Comparison of ENCODE assay signal across 20 mouse cellular contexts in genomic region chr17:31453476-31453875, GRCm38 (mm10).
A peak's percentile ranks its signal among the peaks of the same experiment; 100 is the strongest.
DNase-seq lines count a peak whose midpoint lies in the region; ATAC-seq lines count a peak whose summit lies in the region.
"Had no signal": no experiment of that assay in that cellular context is flagged by ENCODE, and none has a peak within 500 bp of the region (broad histone marks: within the 10 kb centered on the region; RNA-seq: fewer than 3 reads in every experiment).

No protein-coding gene starts in this region.

- peaks cover 28% of the 10 kb centered on the region for H3K4me1 ChIP-seq in limb, embryonic 13.5 days
- peaks cover 29% of the 10 kb centered on the region for H3K4me1 ChIP-seq in limb, embryonic 10.5 days
- H3K4me1 ChIP-seq in intestine, embryonic 15.5 days (replicated peaks) = peaks cover 56% of the 10 kb centered on the region
- peaks cover 42% of the 10 kb centered on the region for H3K4me1 ChIP-seq in lung, embryonic 16.5 days (replicated peaks; ENCODE audit: control insufficient read depth, insufficient read depth, low read length)
- peaks cover 14% of the 10 kb centered on the region; the same call in 1 of the 2 replicates for H3K4me1 ChIP-seq in stomach, embryonic 15.5 days

- H3K4me2 ChIP-seq in limb, embryonic 13.5 days (replicated peaks) = no peak overlapping the region
- H3K4me2 ChIP-seq in intestine, embryonic 15.5 days (replicated peaks) = no peak overlapping the region
- H3K4me2 ChIP-seq in lung, embryonic 16.5 days (ENCODE audit: low read depth, low read length) = no peak overlapping the region
- H3K4me2 ChIP-seq in stomach, embryonic 15.5 days = no peak overlapping the region; the same call in 1 of the 2 replicates
- H3K4me2 ChIP-seq: embryonic facial prominence, embryonic 13.5 days; heart, embryonic 13.5 days; hindbrain, embryonic 12.5 days; neural tube, embryonic 12.5 days had no signal

- H3K27me3 ChIP-seq in limb, embryonic 13.5 days = no peaks in the 10 kb centered on the region
- no peaks in the 10 kb centered on the region for H3K27me3 ChIP-seq in limb, embryonic 10.5 days (ENCODE audit: low read depth, poor library complexity, severe bottlenecking)
- no peaks in the 10 kb centered on the region for H3K27me3 ChIP-seq in intestine, embryonic 15.5 days (replicated peaks)
- H3K27me3 ChIP-seq in lung, embryonic 16.5 days (ENCODE audit: control insufficient read depth, insufficient read depth, low read depth, low read length) = no peaks in the 10 kb centered on the region
- no peaks in the 10 kb centered on the region for H3K27me3 ChIP-seq in stomach, embryonic 15.5 days (replicated peaks)
- H3K27me3 ChIP-seq: embryonic facial prominence, embryonic 13.5 days; heart, embryonic 13.5 days; hindbrain, embryonic 12.5 days; neural tube, embryonic 12.5 days had no signal

- H3K4me3 ChIP-seq in limb, embryonic 13.5 days = no peak overlapping the region
- no peak overlapping the region for H3K4me3 ChIP-seq in limb, embryonic 10.5 days
- H3K4me3 ChIP-seq in intestine, embryonic 15.5 days (replicated peaks) = no peak overlapping the region
- no peak overlapping the region for H3K4me3 ChIP-seq in lung, embryonic 16.5 days (ENCODE audit: low read length)
- no peak overlapping the region for H3K4me3 ChIP-seq in stomach, embryonic 15.5 days (replicated peaks)
- H3K4me3 ChIP-seq: embryonic facial prominence, embryonic 13.5 days; forebrain, embryonic 10.5 days; heart, embryonic 13.5 days; hindbrain, embryonic 12.5 days; neural tube, embryonic 12.5 days had no signal

- H3K36me3 ChIP-seq in limb, embryonic 13.5 days = peaks cover 40% of the 10 kb centered on the region
- peaks cover 24% of the 10 kb centered on the region for H3K36me3 ChIP-seq in limb, embryonic 10.5 days
- peaks cover 10% of the 10 kb centered on the region for H3K36me3 ChIP-seq in intestine, embryonic 15.5 days
- no peaks in the 10 kb centered on the region for H3K36me3 ChIP-seq in lung, embryonic 16.5 days (ENCODE audit: control insufficient read depth, insufficient read depth, low read length)
- H3K36me3 ChIP-seq in stomach, embryonic 15.5 days = no peaks in the 10 kb centered on the region
- H3K36me3 ChIP-seq: G1E; heart, embryonic 13.5 days had no signal

- no peaks in the 10 kb centered on the region for H3K9me3 ChIP-seq in limb, embryonic 13.5 days
- no peaks in the 10 kb centered on the region for H3K9me3 ChIP-seq in limb, embryonic 10.5 days (replicated peaks)
- H3K9me3 ChIP-seq in intestine, embryonic 15.5 days = no peaks in the 10 kb centered on the region
- H3K9me3 ChIP-seq in lung, embryonic 16.5 days (ENCODE audit: control insufficient read depth, low read length) = no peaks in the 10 kb centered on the region
- no peaks in the 10 kb centered on the region for H3K9me3 ChIP-seq in stomach, embryonic 15.5 days
- H3K9me3 ChIP-seq: embryonic facial prominence, embryonic 13.5 days; forebrain, embryonic 10.5 days; heart, embryonic 13.5 days; hindbrain, embryonic 12.5 days; neural tube, embryonic 12.5 days had no signal

- no peak overlapping the region; the same call in 1 of the 2 replicates for H3K9ac ChIP-seq in limb, embryonic 13.5 days
- 0 out of 2 replicates have a peak overlapping the region, but pooled peaks have one; percentile 17 for H3K9ac ChIP-seq in intestine, embryonic 15.5 days
- H3K9ac ChIP-seq in lung, embryonic 16.5 days (ENCODE audit: low read length) = no peak overlapping the region
- no peak overlapping the region for H3K9ac ChIP-seq in stomach, embryonic 15.5 days
- H3K9ac ChIP-seq: embryonic facial prominence, embryonic 13.5 days; heart, embryonic 13.5 days; hindbrain, embryonic 12.5 days; liver, embryonic 14.5 days; neural tube, embryonic 12.5 days had no signal

- H3K27ac ChIP-seq in limb, embryonic 13.5 days = peak overlapping the region; percentile 61
- no peak overlapping the region for H3K27ac ChIP-seq in limb, embryonic 10.5 days
- H3K27ac ChIP-seq in intestine, embryonic 15.5 days = peak overlapping the region; percentile 92
- peak overlapping the region; percentile 81 for H3K27ac ChIP-seq in lung, embryonic 16.5 days (ENCODE audit: low read length)
- H3K27ac ChIP-seq in stomach, embryonic 15.5 days = peak overlapping the region; percentile 93
- H3K27ac ChIP-seq: embryonic facial prominence, embryonic 13.5 days; forebrain, embryonic 10.5 days; heart, embryonic 13.5 days; hindbrain, embryonic 12.5 days; liver, embryonic 14.5 days; neural tube, embryonic 12.5 days had no signal

- no peak for ATAC-seq in limb, embryonic 13.5 days (ENCODE audit: low FRiP score, low read depth)
- peak; percentile 42 for ATAC-seq in intestine, embryonic 15.5 days
- no peak for ATAC-seq in lung, embryonic 16.5 days (ENCODE audit: low read depth)
- peak; percentile 37; the same call in 1 of the 2 replicates for ATAC-seq in stomach, embryonic 15.5 days (ENCODE audit: insufficient read depth, low FRiP score, low read depth)
- ATAC-seq in megakaryocyte-erythroid progenitor cell, adult 5-6 weeks (replicated peaks; ENCODE audit: low FRiP score, low TSS enrichment, poor library complexity, severe bottlenecking) = no peak

- 40% methylated on average over 3 of the region's 3 CpGs for WGBS in limb, embryonic 13.5 days
- 52% methylated on average over 3 of the region's 3 CpGs for WGBS in limb, embryonic 10.5 days
- 39% methylated on average over 3 of the region's 3 CpGs for WGBS in intestine, embryonic 15.5 days
- 39% methylated on average over 3 of the region's 3 CpGs for WGBS in lung, embryonic 16.5 days
- WGBS in stomach, embryonic 15.5 days = 42% methylated on average over 3 of the region's 3 CpGs

- no peak for DNase-seq in limb, embryonic 10.5 days (ENCODE audit: low spot score)
- no peak for DNase-seq in cerebellum, adult 11 months
- DNase-seq: adrenal gland, postnatal 10 days; cerebellum, adult 8-10 months; kidney, adult 18-20 months; kidney, postnatal 14 days; layer of hippocampus, adult 9-11 months; right cerebral cortex, postnatal 4 days had no signal

Comparison
In these comparisons a context has a peak if more than half of its experiments do, and no peak if none do; other contexts are left out.
1. ATAC-seq: peak in intestine, embryonic 15.5 days (single experiment) and stomach, embryonic 15.5 days (single experiment); none in limb, embryonic 13.5 days (single experiment), lung, embryonic 16.5 days (single experiment) and megakaryocyte-erythroid progenitor cell, adult 5-6 weeks (single experiment).